Mouse (Mus musculus) limb, embryonic 13.5 days (tissue): ENCODE results near the gene Ddx51. TPM values are rescaled to one million over a fixed set of nuclear protein-coding genes. Genes with fewer than 3 reads are reported as not detected.

Experiments used
- ATAC-seq: fragments of 200-750 bp; cut with Nextera tagmentation; 2 replicates; pipeline ENCODE4 v1.8.0; 2017; ENCODE audit warnings: low read depth, moderate number of reproducible peaks, moderate TSS enrichment; ENCODE audit not compliant: low FRiP score
- H3K27ac ChIP-seq: fragments of 300-500 bp; sonication (generic); 2 replicates; pipeline ENCODE4 v1.5.1; 2015; ENCODE audit warnings: inconsistent platforms, mild to moderate bottlenecking, moderate library complexity
- H3K27me3 ChIP-seq: fragments of 300-500 bp; sonication (generic); 2 replicates; pipeline ENCODE4 v1.6.1; 2015; ENCODE audit warnings: mild to moderate bottlenecking, inconsistent platforms
- H3K36me3 ChIP-seq: fragments of 300-500 bp; sonication (generic); 2 replicates; pipeline ENCODE4 v1.6.1; 2015; ENCODE audit warnings: inconsistent platforms, mild to moderate bottlenecking, moderate library complexity
- H3K4me1 ChIP-seq: fragments of 300-500 bp; sonication (generic); 2 replicates; pipeline ENCODE4 v1.6.1; 2015; ENCODE audit warnings: inconsistent platforms
- H3K4me2 ChIP-seq: fragments of 300-500 bp; sonication (generic); replicated peaks from 2 replicates; pipeline ENCODE4 v1.6.1; 2015; ENCODE audit warnings: inconsistent platforms, mild to moderate bottlenecking, moderate library complexity
- H3K4me3 ChIP-seq: fragments of 300-500 bp; sonication (generic); 2 replicates; pipeline ENCODE4 v1.5.1; 2015; ENCODE audit warnings: moderate library complexity, mild to moderate bottlenecking, inconsistent platforms
- H3K9ac ChIP-seq: fragments of 300-500 bp; sonication (generic); 2 replicates; pipeline ENCODE4 v1.6.1; 2015; ENCODE audit warnings: mild to moderate bottlenecking, inconsistent platforms
- H3K9me3 ChIP-seq: fragments of 300-500 bp; sonication (generic); 2 replicates; pipeline ENCODE4 v1.6.1; 2016; ENCODE audit warnings: inconsistent platforms
- WGBS: fragments of 180-500 bp; shearing (Covaris S2); methylation state at CpG from one replicate; pipeline ENCODE4 v1.1.7; 2015; 5-methylcytosine and 5-hydroxymethylcytosine counted together
- polyA plus RNA-seq: library from polyadenylated mRNA; unstranded; fragments of >200 nt; fragmentation: Nextera tagmentation; extraction: Ambion mirVana; gene quantifications from 2 replicates; pipeline ENCODE4 v1.2.1, GENCODE M21; 2015

Ddx51 gene
- 22.4 and 28.8 TPM in 2 replicates for polyA plus RNA-seq

DNA sequence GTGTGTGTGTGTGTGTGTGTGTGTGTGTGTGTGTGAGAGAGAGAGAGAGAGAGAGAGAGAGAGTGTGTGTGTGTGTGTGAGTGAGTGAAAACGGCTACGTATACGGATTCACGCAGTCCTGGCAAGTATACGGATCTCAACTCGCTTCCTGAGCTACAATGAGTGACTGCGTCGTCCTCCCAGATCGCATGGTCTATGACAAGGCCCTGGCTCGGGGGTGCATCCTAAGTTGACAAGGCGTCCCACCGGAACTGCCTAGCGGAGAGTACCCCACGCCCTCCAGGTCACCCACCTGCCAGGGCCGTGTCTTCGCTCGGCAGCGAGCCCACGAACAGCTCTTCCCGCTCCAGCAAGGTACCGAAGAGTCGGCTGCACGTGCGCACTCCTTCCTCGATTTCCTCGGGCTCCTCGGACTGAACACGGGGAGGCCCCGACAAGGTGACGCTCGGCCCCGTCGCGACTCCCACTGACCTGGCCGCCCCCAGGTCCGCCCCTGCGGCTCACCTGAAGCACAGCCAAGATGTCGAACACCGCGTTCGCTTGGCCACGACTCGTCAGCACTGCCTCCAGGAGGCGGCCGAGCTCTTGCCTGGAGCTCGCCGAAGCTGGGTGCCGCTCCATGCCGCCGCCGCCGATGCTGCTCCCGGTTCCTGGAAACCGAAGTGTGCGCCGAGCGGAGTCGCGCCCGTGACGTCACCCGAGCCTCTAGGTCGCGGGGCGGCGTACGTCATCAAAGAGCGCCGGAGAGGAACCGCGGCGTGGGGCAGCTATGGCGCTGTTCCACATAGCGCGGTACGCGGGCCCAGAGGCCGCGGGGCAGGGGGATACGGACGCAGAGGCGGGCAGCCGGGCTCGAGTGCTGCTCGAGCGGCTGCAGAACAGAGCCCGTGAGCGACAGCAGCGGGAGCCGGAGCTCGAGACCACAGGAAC is at the start of gene Ddx51, which contains the start of gene Noc4l:
Ddx51 (plus strand) TSS at position 733 of the 930 bp plus-strand sequence.
Noc4l (minus strand) TSS at position 699 of the 930 bp plus-strand sequence.
- H3K27me3 ChIP-seq = no peaks in the 10 kb centered on the region
- 1% methylated on average over 91 of the region's 91 CpGs for WGBS
- peaks cover 74% of the 10 kb centered on the region for H3K36me3 ChIP-seq
- H3K9ac ChIP-seq = peak within 1 kb of the TSS; percentile 92
- no peaks in the 10 kb centered on the region for H3K9me3 ChIP-seq
- H3K4me1 ChIP-seq = peaks cover 16% of the 10 kb centered on the region
- no peak within 1 kb of the TSS for H3K27ac ChIP-seq
- peak within 1 kb of the TSS; percentile 97 for H3K4me3 ChIP-seq
- peak; percentile 86 for ATAC-seq
- H3K4me2 ChIP-seq = peak within 1 kb of the TSS; percentile 94

DNA sequence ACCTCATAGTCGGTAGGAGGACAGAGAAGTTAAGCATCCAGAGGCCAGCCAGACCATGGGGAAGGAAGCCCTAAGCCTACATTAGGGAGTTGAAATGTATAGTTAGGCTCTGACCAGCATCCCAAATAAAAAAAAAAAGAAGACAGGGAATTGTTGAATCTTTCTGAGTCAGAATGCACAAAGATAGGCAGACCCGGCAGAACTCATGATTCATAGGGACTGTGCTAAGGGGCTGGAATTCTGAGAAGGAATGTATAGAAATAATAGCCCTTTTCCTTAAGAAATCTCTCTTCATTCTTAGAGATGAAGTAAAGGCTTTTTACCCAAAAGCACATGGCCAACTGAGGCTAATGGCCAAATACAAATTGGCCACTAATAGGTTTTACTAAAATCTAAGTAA is 48.9 kb upstream of the Ddx51 start:
- Histone ChIP-seq H3K27me3 (0 out of 2 replicates have a peak, but pooled peaks cover 2% of the 10 kb centered on the region), H3K27ac (no peak overlapping the region), H3K9ac (no peak overlapping the region), H3K4me1 (no peaks in the 10 kb centered on the region; the same call in 1 of the 2 replicates), H3K36me3 (no peaks in the 10 kb centered on the region), H3K9me3 (no peaks in the 10 kb centered on the region), H3K4me3 (no peak overlapping the region), H3K4me2 (no peak overlapping the region)
- 86% methylated on average over 2 of the region's 2 CpGs for WGBS
- no peak for ATAC-seq

DNA sequence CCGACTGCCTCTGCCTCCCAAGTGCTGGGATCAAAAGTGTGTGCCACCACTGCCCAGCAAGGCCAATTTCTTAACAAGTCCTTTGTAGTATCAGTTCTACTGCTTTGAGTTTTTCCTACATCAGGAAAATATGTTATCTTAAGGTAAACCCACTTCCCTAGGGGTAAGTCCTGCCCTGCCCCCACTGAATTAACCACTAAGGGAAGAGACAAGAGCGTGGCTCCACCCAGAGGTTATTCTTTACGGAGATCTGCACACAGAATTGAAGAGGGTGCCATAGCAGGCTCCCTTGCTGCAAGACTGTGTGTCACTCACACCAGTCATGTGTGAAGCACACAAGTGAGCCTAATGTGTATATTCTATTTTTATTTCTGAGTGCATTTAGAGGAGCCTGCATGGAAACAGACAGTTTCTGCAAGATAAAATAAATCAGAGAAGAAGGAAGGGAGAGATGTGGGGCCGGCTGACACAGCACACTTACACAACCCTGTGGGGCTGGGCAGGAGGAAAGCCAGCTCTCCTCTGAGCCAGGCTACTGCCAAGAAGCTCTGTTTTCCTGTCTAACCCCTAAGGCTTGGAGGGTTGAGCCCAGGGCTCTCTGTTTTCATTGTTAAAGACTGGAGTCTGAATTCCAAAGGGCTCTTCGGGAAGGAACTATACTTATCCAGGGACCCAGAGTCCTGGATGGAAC is 47.6 kb upstream of the Ddx51 start:
- H3K4me1 ChIP-seq = no peaks in the 10 kb centered on the region; the same call in 1 of the 2 replicates
- no peaks in the 10 kb centered on the region for H3K27me3 ChIP-seq
- WGBS = 58% methylated on average over 5 of the region's 5 CpGs
- no peak overlapping the region for H3K9ac ChIP-seq
- no peak overlapping the region for H3K4me2 ChIP-seq
- H3K27ac ChIP-seq = no peak overlapping the region
- no peaks in the 10 kb centered on the region for H3K9me3 ChIP-seq
- no peak overlapping the region for H3K4me3 ChIP-seq
- no peak for ATAC-seq
- H3K36me3 ChIP-seq = no peaks in the 10 kb centered on the region

DNA sequence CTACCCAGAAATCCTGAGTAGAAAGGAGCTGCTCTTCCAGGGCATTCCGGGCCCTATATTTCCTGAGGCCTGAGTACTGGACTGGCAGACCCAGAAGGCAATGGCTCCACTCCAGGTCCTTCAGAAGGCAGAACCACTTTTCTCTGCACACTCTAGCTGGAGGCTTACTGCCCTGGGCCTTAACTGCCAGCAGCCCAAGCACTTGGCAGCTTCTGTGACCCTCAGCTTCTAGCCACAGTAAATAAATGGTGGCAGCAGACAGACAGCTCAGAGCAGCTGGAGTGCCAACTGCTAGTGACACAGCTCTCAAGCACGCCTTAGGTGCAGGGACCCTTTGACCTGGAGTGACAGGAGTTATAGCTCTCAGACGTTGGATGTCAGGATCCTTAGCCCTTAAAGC is 45.5 kb upstream of the Ddx51 start:
- H3K4me2 ChIP-seq = no peak overlapping the region
- no peaks in the 10 kb centered on the region for H3K27me3 ChIP-seq
- no peak overlapping the region for H3K27ac ChIP-seq
- H3K9ac ChIP-seq = no peak overlapping the region
- H3K36me3 ChIP-seq = no peaks in the 10 kb centered on the region
- no peaks in the 10 kb centered on the region for H3K9me3 ChIP-seq
- 46% methylated on average over 3 of the region's 3 CpGs for WGBS
- H3K4me3 ChIP-seq = no peak overlapping the region
- peaks cover 3% of the 10 kb centered on the region; the same call in 1 of the 2 replicates for H3K4me1 ChIP-seq
- no peak for ATAC-seq

- no peaks in the 10 kb centered on the region for H3K36me3 ChIP-seq
- no peak overlapping the region for H3K27ac ChIP-seq
- H3K4me3 ChIP-seq = no peak overlapping the region
- no peaks in the 10 kb centered on the region for H3K9me3 ChIP-seq
- no peak overlapping the region for H3K9ac ChIP-seq
- H3K4me2 ChIP-seq = no peak overlapping the region
- 71% methylated on average over 6 of the region's 6 CpGs for WGBS
- H3K27me3 ChIP-seq = no peaks in the 10 kb centered on the region
- peaks cover 3% of the 10 kb centered on the region; the same call in 1 of the 2 replicates for H3K4me1 ChIP-seq
- ATAC-seq = no peak
These were observed 44.9 kb upstream of the Ddx51 start for GRCm38 (mm10) chr5:110608336-110608735.

DNA sequence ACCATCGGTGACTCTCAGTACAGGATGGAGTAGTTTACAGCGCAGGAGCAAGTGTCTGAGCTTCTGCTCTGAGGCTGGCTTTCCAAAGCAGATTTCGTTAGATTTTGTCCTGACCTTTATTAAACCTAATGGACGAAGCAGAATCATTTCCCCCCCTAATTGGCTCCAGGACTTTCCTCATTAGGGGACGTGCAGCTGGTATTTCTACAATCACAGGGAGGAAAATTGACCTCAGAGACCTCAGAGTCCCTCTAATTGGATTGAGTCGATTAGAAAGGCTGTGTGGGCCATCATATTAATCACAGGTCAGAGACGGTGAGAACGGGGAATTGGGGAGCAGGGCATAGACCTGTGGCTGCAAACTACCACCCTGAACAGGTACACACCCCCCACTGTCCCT is 44.3 kb upstream of the Ddx51 start:
- ATAC-seq = no peak
- H3K4me1 ChIP-seq = peaks cover 3% of the 10 kb centered on the region; the same call in 1 of the 2 replicates
- no peak overlapping the region for H3K4me3 ChIP-seq
- no peak overlapping the region for H3K27ac ChIP-seq
- no peaks in the 10 kb centered on the region for H3K27me3 ChIP-seq
- H3K9me3 ChIP-seq = no peaks in the 10 kb centered on the region
- H3K36me3 ChIP-seq = no peaks in the 10 kb centered on the region
- WGBS = 29% methylated on average over 8 of the region's 8 CpGs
- no peak overlapping the region for H3K9ac ChIP-seq
- H3K4me2 ChIP-seq = no peak overlapping the region

- H3K9me3 ChIP-seq = no peaks in the 10 kb centered on the region
- no peak for ATAC-seq
- no peaks in the 10 kb centered on the region for H3K27me3 ChIP-seq
- WGBS = 74% methylated on average over 3 of the region's 3 CpGs
- H3K4me3 ChIP-seq = no peak overlapping the region
- H3K27ac ChIP-seq = no peak overlapping the region
- no peak overlapping the region for H3K9ac ChIP-seq
- no peaks in the 10 kb centered on the region for H3K36me3 ChIP-seq
- H3K4me2 ChIP-seq = no peak overlapping the region
- peaks cover 3% of the 10 kb centered on the region; the same call in 1 of the 2 replicates for H3K4me1 ChIP-seq
These were observed 43.8 kb upstream of the Ddx51 start for GRCm38 (mm10) chr5:110609425-110609824.

GRCm38 (mm10) chr5:110609868-110610267 is 43.4 kb upstream of the Ddx51 start:
- 64% methylated on average over 5 of the region's 5 CpGs for WGBS
- no peak overlapping the region for H3K9ac ChIP-seq
- ATAC-seq = no peak
- no peak overlapping the region for H3K4me3 ChIP-seq
- no peaks in the 10 kb centered on the region for H3K9me3 ChIP-seq
- no peak overlapping the region for H3K4me2 ChIP-seq
- H3K27ac ChIP-seq = no peak overlapping the region
- peaks cover 3% of the 10 kb centered on the region; the same call in 1 of the 2 replicates for H3K4me1 ChIP-seq
- no peaks in the 10 kb centered on the region for H3K27me3 ChIP-seq
- no peaks in the 10 kb centered on the region for H3K36me3 ChIP-seq

DNA sequence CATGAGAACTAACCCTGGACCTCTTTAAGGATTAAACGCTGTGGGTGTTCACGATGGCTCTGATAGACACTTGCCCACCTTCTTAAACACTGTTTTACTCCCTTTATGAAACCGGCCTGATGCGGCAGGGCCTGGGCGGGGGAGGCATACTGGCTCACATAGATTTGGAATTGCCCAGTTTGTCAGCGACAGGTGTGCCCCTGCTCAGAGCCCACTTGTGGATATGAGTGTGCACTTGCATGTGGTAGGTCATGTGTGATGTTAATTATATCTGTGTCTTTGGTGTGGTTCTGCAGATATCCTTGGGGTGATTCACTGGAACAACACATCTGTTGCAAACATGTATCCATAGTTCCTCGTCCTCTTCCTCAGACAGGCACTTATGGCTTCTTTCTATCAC is 42.8 kb upstream of the Ddx51 start:
- ATAC-seq = no peak
- no peak overlapping the region for H3K4me3 ChIP-seq

DNA sequence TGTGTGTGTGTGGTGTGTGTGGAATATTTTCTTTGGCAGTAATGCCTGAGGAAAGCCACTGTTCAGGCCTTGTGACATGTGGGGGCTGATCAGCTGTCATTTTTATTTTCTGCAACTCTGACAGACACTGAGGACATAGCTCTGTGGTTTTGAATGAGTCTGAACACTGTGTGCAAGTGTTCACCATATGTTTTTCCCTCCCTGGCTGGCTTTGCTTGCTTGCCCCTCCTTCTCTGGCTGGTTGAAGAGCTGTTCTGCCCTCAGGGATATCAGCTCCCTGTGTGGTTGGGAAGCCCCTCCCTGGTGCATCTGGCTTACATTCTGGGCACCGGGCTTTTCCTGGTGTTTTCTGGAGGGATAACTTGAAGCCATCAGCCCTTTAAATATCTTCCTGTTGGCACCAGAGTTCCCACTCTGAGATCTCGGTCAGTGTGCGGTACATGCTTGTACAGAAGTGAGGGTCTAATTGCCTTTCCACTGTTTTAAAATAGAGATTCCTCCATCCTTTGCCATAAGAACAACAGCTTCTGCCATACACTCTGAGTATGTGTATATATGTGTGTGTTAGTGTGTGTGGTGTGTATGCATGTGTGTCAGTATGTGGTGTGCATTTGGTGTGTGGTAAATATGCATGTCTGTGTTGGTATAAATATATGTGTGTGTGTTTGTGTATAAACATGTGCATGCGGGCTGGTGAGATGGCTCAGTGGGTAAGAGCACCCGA is 41.7 kb upstream of the Ddx51 start:
- H3K4me3 ChIP-seq = no peak overlapping the region
- no peak overlapping the region for H3K4me2 ChIP-seq
- H3K9me3 ChIP-seq = no peaks in the 10 kb centered on the region
- 40% methylated on average over 5 of the region's 5 CpGs for WGBS
- peak; percentile 71 for ATAC-seq
- peaks cover 3% of the 10 kb centered on the region; the same call in 1 of the 2 replicates for H3K4me1 ChIP-seq
- H3K9ac ChIP-seq = no peak overlapping the region
- no peaks in the 10 kb centered on the region for H3K36me3 ChIP-seq
- peak overlapping the region; percentile 0; the same call in 1 of the 2 replicates for H3K27ac ChIP-seq
- H3K27me3 ChIP-seq = no peaks in the 10 kb centered on the region

More for the DNA sequence above, 42.8 kb upstream of the Ddx51 start:
- peaks cover 3% of the 10 kb centered on the region; the same call in 1 of the 2 replicates for H3K4me1 ChIP-seq
- H3K4me2 ChIP-seq = no peak overlapping the region
- no peaks in the 10 kb centered on the region for H3K36me3 ChIP-seq
- no peaks in the 10 kb centered on the region for H3K27me3 ChIP-seq
- no peak overlapping the region for H3K27ac ChIP-seq
- WGBS = 74% methylated on average over 7 of the region's 7 CpGs
- no peaks in the 10 kb centered on the region for H3K9me3 ChIP-seq
- H3K9ac ChIP-seq = no peak overlapping the region

GRCm38 (mm10) chr5:110619226-110619625 is 34.0 kb upstream of the Ddx51 start:
- Histone ChIP-seq H3K36me3 (no peaks in the 10 kb centered on the region), H3K4me1 (no peaks in the 10 kb centered on the region), H3K27me3 (no peaks in the 10 kb centered on the region), H3K4me2 (no peak overlapping the region), H3K9me3 (no peaks in the 10 kb centered on the region), H3K9ac (no peak overlapping the region), H3K27ac (no peak overlapping the region), H3K4me3 (no peak overlapping the region)
- ATAC-seq = no peak
- WGBS = 80% methylated on average over 6 of the region's 6 CpGs
